Mouse (Mus musculus) cerebellum, postnatal 4 days (tissue): ENCODE data around the gene Ksr1.

Experiments
- DNase-seq, 2 experiments: peaks; one replicate each; pipeline ENCODE4 v3.0.0; 2022; ENCODE audit warnings: low spot score in 2 of 2, mixed read lengths in 1 of 2

Gene Ksr1

GRCm38 (mm10) chr11:79093986-79094695 lies 52.1 kb downstream of the Ksr1 start:
- DNase-seq = no peak

- no peak for DNase-seq
Measured at GRCm38 (mm10) chr11:79093386-79093906, 52.8 kb downstream of the Ksr1 start.

GRCm38 (mm10) chr11:79092802-79093201 lies 53.4 kb downstream of the Ksr1 start:
- no peak for DNase-seq

GRCm38 (mm10) chr11:79092245-79092644 lies 54.0 kb downstream of the Ksr1 start:
- DNase-seq = no peak

- DNase-seq = no peak
Measured at GRCm38 (mm10) chr11:79089756-79090155, 56.5 kb downstream of the Ksr1 start.

- no peak for DNase-seq
Measured at GRCm38 (mm10) chr11:79089027-79089426, 57.2 kb downstream of the Ksr1 start.

GRCm38 (mm10) chr11:79088325-79088724 lies 57.9 kb downstream of the Ksr1 start:
- no peak for DNase-seq

GRCm38 (mm10) chr11:79087731-79088311 lies 58.4 kb downstream of the Ksr1 start:
- DNase-seq = no peak

GRCm38 (mm10) chr11:79086787-79087186 lies 59.4 kb downstream of the Ksr1 start:
- DNase-seq = no peak

- DNase-seq = no peak
Measured at GRCm38 (mm10) chr11:79085059-79085458, 61.1 kb downstream of the Ksr1 start.

GRCm38 (mm10) chr11:79083018-79083441 lies 63.2 kb downstream of the Ksr1 start:
- DNase-seq = no peak

- DNase-seq = no peak
Measured at GRCm38 (mm10) chr11:79080965-79081891, 65.0 kb downstream of the Ksr1 start.

- no peak for DNase-seq
Measured at GRCm38 (mm10) chr11:79080081-79080480, 66.1 kb downstream of the Ksr1 start.

- no peak for DNase-seq
Measured at GRCm38 (mm10) chr11:79076484-79076883, 69.7 kb downstream of the Ksr1 start.

- DNase-seq = no peak
Measured at GRCm38 (mm10) chr11:79075044-79075443, 71.2 kb downstream of the Ksr1 start.

- DNase-seq = no peak
Measured at GRCm38 (mm10) chr11:79074611-79075010, 71.6 kb downstream of the Ksr1 start.

GRCm38 (mm10) chr11:79073583-79073982 lies 72.6 kb downstream of the Ksr1 start:
- DNase-seq = no peak

- no peak for DNase-seq
Measured at GRCm38 (mm10) chr11:79072108-79072507, 74.1 kb downstream of the Ksr1 start.

GRCm38 (mm10) chr11:79071082-79071972 lies 74.9 kb downstream of the Ksr1 start:
- DNase-seq = no peak

GRCm38 (mm10) chr11:79069453-79070153 lies 76.6 kb downstream of the Ksr1 start:
- no peak for DNase-seq

- no peak for DNase-seq
Measured at GRCm38 (mm10) chr11:79067172-79067571, 79.0 kb downstream of the Ksr1 start.
